Mouse (Mus musculus) olfactory bulb, adult 2 months (tissue): Measurements from ENCODE around the gene Thumpd3.

ENCODE experiments used
- CTCF ChIP-seq: fragments of 200-500 bp; IDR thresholded peaks from 2 replicates; pipeline ENCODE4 v1.5.1; 2012; ENCODE audit warnings: low read depth, mild to moderate bottlenecking, low read length, moderate library complexity; ENCODE audit not compliant: insufficient read depth
- POLR2A ChIP-seq: fragments of 200-500 bp; IDR thresholded peaks from 2 replicates; pipeline ENCODE4 v1.6.1; 2012; ENCODE audit warnings: mild to moderate bottlenecking, low read depth, low read length, moderate library complexity; ENCODE audit not compliant: insufficient read depth

DNA sequence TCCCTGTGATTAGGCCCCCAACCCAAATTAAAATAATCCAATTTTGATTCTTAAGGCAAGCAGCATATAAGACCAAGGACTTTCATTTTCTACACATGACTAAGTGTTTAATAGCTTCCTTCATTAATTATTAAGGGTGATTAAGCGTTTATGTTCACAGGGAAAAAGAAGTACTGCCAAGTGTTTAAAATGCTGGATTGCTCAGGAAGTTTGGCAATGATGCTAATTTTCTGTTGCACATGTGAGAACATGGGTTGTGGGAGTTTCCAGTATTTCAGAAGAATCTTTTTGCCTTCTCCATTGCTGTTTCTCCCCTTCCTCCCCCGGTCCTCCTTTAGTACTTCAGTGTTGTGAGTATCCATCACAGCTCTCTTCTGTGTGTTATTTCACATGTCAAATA lies 12.8 kb upstream of the Thumpd3 start:
- TF ChIP-seq CTCF, result no peak
- no peak for TF ChIP-seq POLR2A
